Mouse (Mus musculus) urinary bladder, postnatal 0 days (tissue): ENCODE results near the gene Nxpe5. TPM values are rescaled to one million over a fixed set of nuclear protein-coding genes. Genes with fewer than 3 reads are reported as not detected.

Experiments
- polyA plus RNA-seq: library from polyadenylated mRNA; unstranded; fragments of >200 nt; fragmentation: Nextera tagmentation; extraction: Ambion mirVana; gene quantifications from 2 replicates; pipeline ENCODE4 v1.2.1, GENCODE M21; 2015

Gene Nxpe5
- 0.42 and 0.51 TPM in 2 replicates for polyA plus RNA-seq

GRCm38 (mm10) chr5:138225700-138226099 is at the start of gene Nxpe5:
Nxpe5 (plus strand) TSS chr5:138225898.

GRCm38 (mm10) chr5:138186950-138187638 is 38.6 kb upstream of the Nxpe5 start, which contains the start of the genes Taf6 and Cnpy4:
Taf6 (minus strand) TSS chr5:138187451.
Cnpy4 (plus strand) TSS chr5:138187485.

GRCm38 (mm10) chr5:138193771-138194727 is 31.6 kb upstream of the Nxpe5 start, which contains the start of gene Mblac1:
Mblac1 (plus strand) TSS chr5:138194314.

GRCm38 (mm10) chr5:138255353-138256093 is 29.8 kb downstream of the Nxpe5 start, which contains the start of gene Lamtor4:
Lamtor4 (plus strand) TSS chr5:138255482.

GRCm38 (mm10) chr5:138263260-138264206 is 37.8 kb downstream of the Nxpe5 start, which contains the start of gene BC037034:
BC037034 (minus strand) TSS chr5:138264033.

GRCm38 (mm10) chr5:138272409-138272923 is 46.8 kb downstream of the Nxpe5 start, which contains the start of gene Gal3st4:
Gal3st4 (minus strand) TSS chr5:138272840.

GRCm38 (mm10) chr5:138279585-138280424 is 54.1 kb downstream of the Nxpe5 start, which contains the start of the genes Gm43720, Gpc2 and Stag3:
Gm43720 (minus strand) TSS chr5:138279958.
Gpc2 (minus strand) TSS chr5:138280005.
Stag3 (plus strand) TSS chr5:138280240.

Other genes with a start within 250 kb of the Nxpe5 start
- gene Azgp1, start 244.4 kb upstream of the Nxpe5 start, polyA plus RNA-seq = 0.28 and 0.48 TPM in 2 replicates
- not detected in 2 replicates for gene Smok3a, start 204.6 kb upstream of the Nxpe5 start, polyA plus RNA-seq
- gene Smok3b, start 204.5 kb upstream of the Nxpe5 start, polyA plus RNA-seq = not detected in 2 replicates
- gene Smok3c, start 172.7 kb upstream of the Nxpe5 start, polyA plus RNA-seq = not detected in 2 replicates
- gene Zkscan1, start 140.8 kb upstream of the Nxpe5 start, polyA plus RNA-seq = 5.8 and 7.2 TPM in 2 replicates
- gene Zscan21, start 109.0 kb upstream of the Nxpe5 start, polyA plus RNA-seq = 23.5 and 26.3 TPM in 2 replicates
- 6.8 and 7.5 TPM in 2 replicates for gene Zfp113, start 70.2 kb upstream of the Nxpe5 start, polyA plus RNA-seq
- gene Cops6, start 64.8 kb upstream of the Nxpe5 start, polyA plus RNA-seq = 224 and 240 TPM in 2 replicates
- gene Ap4m1, start 53.9 kb upstream of the Nxpe5 start, polyA plus RNA-seq = 9.8 and 10.3 TPM in 2 replicates
- 38.7 and 44.9 TPM in 2 replicates for gene Mcm7, start 53.5 kb upstream of the Nxpe5 start, polyA plus RNA-seq
- gene Taf6, start 38.4 kb upstream of the Nxpe5 start, polyA plus RNA-seq = 33.7 and 34.9 TPM in 2 replicates
- gene Cnpy4, start 38.4 kb upstream of the Nxpe5 start, polyA plus RNA-seq = 21.2 and 22.7 TPM in 2 replicates
- 8.4 and 9.6 TPM in 2 replicates for gene Mblac1, start 31.6 kb upstream of the Nxpe5 start, polyA plus RNA-seq
- 71.9 and 85.1 TPM in 2 replicates for gene Lamtor4, start 29.6 kb downstream of the Nxpe5 start, polyA plus RNA-seq
- 2.6 and 2.7 TPM in 2 replicates for gene BC037034, start 38.1 kb downstream of the Nxpe5 start, polyA plus RNA-seq
- 1.9 and 2.0 TPM in 2 replicates for gene Gal3st4, start 46.9 kb downstream of the Nxpe5 start, polyA plus RNA-seq
- 0.12 and 0.25 TPM in 2 replicates for gene Gm43720, start 54.1 kb downstream of the Nxpe5 start, polyA plus RNA-seq
- 1.4 and 1.5 TPM in 2 replicates for gene Gpc2, start 54.1 kb downstream of the Nxpe5 start, polyA plus RNA-seq
- 0.61 and 1.1 TPM in 2 replicates for gene Stag3, start 54.3 kb downstream of the Nxpe5 start, polyA plus RNA-seq
- gene Pvrig, start 116.1 kb downstream of the Nxpe5 start, polyA plus RNA-seq = not detected in 2 replicates
- gene Zfp157, start 215.6 kb downstream of the Nxpe5 start, polyA plus RNA-seq = 9.4 and 9.6 TPM in 2 replicates